Mouse (Mus musculus): ENCODE results near the gene Gjb3. TPM values are rescaled to one million over a fixed set of nuclear protein-coding genes. Genes with fewer than 3 reads are reported as not detected.
A peak's percentile ranks its signal among the peaks of the same experiment; 100 is the strongest.

Gene Gjb3
- polyA plus RNA-seq, 1 experiment: 1.8 TPM

DNA sequence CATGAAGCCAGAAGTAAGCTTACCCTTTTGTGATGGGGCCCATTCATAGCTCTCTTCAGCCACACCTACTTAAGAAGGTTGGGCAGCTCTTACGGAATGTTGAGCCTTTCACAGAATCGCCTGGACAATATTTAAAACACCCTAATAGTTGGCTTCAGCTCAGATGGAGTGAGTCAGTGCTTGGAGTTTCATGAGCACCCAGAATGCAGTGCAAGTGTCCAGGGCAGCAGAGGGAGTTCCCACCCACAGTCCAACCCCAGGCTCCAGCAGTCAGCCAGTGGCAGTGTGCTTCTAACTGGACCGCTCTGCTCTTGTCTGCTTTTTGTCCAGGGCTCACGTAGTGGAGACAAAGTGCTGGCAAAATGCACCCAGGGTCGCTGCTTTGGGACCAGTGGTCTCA is 40.9 kb upstream of the Gjb3 start:
- no peak for TF ChIP-seq MYOG (IDR thresholded peaks at IDR 0.05; ENCODE audit: control insufficient read depth, extremely low read depth, insufficient read length)
- no peak for TF ChIP-seq CEBPB (IDR thresholded peaks at IDR 0.05; ENCODE audit: low read depth)
- TF ChIP-seq CTCF (IDR thresholded peaks at IDR 0.05; ENCODE audit: control insufficient read depth, insufficient read depth, insufficient read length): no peak
- TF ChIP-seq USF1 (IDR thresholded peaks at IDR 0.05; ENCODE audit: low read depth): no peak
- no peak for TF ChIP-seq FOSL1 (IDR thresholded peaks at IDR 0.05; ENCODE audit: insufficient read depth, low read length, poor library complexity, severe bottlenecking)
- TF ChIP-seq MYOD1 (IDR thresholded peaks at IDR 0.05; ENCODE audit: control insufficient read depth, insufficient read length, low read depth): no peak
- no peak for TF ChIP-seq MAX (IDR thresholded peaks at IDR 0.05)
- Histone ChIP-seq H3K4me3 (ENCODE audit: insufficient read depth, poor library complexity, severe bottlenecking) (no peak overlapping the region), H3ac (ENCODE audit: control insufficient read depth, insufficient read length, low read depth) (no peak overlapping the region), H3K36me3 (ENCODE audit: control insufficient read depth, insufficient read depth) (no peaks in the 10 kb centered on the region), H3K27me3 (ENCODE audit: control insufficient read depth, insufficient read depth, insufficient read length) (no peaks in the 10 kb centered on the region), H3K79me3 (ENCODE audit: low read depth) (no peaks in the 10 kb centered on the region), H3K79me2 (ENCODE audit: control insufficient read depth, insufficient read depth) (no peaks in the 10 kb centered on the region)

DNA sequence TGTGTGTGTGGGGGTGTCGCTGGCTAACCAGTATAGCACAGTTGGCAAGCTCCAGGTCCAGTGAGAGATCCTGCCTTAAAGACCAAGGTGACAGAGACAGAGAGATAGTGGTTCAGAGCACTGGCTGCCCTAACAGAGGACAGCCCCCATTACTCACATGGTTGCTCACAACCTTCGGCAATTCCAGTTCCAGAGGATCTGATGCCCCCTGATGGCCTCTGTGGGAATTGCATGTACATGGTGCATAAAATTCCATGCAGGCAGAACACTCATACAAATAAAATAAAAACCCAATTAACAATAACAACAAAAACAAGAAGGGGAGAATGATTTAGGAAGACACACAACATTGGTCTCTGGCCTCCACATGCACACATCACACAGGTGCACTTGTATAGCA is 39.8 kb upstream of the Gjb3 start:
- no peak overlapping the region for H3K4me3 ChIP-seq (ENCODE audit: insufficient read depth, poor library complexity, severe bottlenecking)
- no peaks in the 10 kb centered on the region for H3K79me3 ChIP-seq (ENCODE audit: low read depth)
- no peaks in the 10 kb centered on the region for H3K36me3 ChIP-seq (ENCODE audit: control insufficient read depth, insufficient read depth)
- H3K79me2 ChIP-seq (ENCODE audit: control insufficient read depth, insufficient read depth): no peaks in the 10 kb centered on the region
- H3ac ChIP-seq (ENCODE audit: control insufficient read depth, insufficient read length, low read depth): no peak overlapping the region
- no peaks in the 10 kb centered on the region for H3K27me3 ChIP-seq (ENCODE audit: control insufficient read depth, insufficient read depth, insufficient read length)
- TF ChIP-seq MAX (IDR thresholded peaks at IDR 0.05): no peak
- no peak for TF ChIP-seq CEBPB (IDR thresholded peaks at IDR 0.05; ENCODE audit: low read depth)
- TF ChIP-seq FOSL1 (IDR thresholded peaks at IDR 0.05; ENCODE audit: insufficient read depth, low read length, poor library complexity, severe bottlenecking): no peak
- TF ChIP-seq MYOD1 (IDR thresholded peaks at IDR 0.05; ENCODE audit: control insufficient read depth, insufficient read length, low read depth): no peak
- no peak for TF ChIP-seq CTCF (IDR thresholded peaks at IDR 0.05; ENCODE audit: control insufficient read depth, insufficient read depth, insufficient read length)
- TF ChIP-seq USF1 (IDR thresholded peaks at IDR 0.05; ENCODE audit: low read depth): no peak
- no peak for TF ChIP-seq MYOG (IDR thresholded peaks at IDR 0.05; ENCODE audit: control insufficient read depth, extremely low read depth, insufficient read length)

DNA sequence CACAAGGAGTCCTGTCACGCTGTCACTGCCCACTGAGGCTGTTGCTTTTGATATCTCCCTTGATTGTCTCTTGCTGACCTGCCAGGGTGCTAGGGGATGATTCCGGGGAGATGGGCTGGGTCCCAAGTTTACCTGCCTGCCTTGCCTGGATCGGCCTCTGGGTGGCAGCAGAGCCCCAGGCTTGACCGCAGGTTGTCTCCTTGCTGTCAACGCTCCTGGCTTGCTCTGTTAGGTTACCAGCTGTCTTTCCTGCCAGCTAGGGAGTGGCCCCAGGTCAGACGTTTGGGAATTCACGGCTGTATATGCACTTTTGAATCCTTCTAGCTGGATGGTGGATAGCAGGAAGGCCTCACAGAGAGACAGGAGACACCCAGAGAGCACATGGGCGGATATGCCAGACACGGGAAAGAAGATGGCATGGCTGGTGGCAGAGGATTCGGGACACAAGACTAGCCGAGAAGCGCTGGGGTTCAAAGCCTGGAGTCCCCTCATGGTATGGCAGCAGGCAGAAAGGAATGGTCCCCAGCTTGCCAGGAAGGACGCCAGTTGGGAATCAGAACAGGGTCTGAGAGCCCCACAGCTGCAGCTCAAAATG is 37.8 kb upstream of the Gjb3 start:
- no peaks in the 10 kb centered on the region for H3K79me2 ChIP-seq (ENCODE audit: control insufficient read depth, insufficient read depth)
- no peaks in the 10 kb centered on the region for H3K36me3 ChIP-seq (ENCODE audit: control insufficient read depth, insufficient read depth)
- TF ChIP-seq CTCF (IDR thresholded peaks at IDR 0.05; ENCODE audit: control insufficient read depth, insufficient read depth, insufficient read length): peak; percentile 88
- no peak for TF ChIP-seq MAX (IDR thresholded peaks at IDR 0.05)
- no peak overlapping the region for H3ac ChIP-seq (ENCODE audit: control insufficient read depth, insufficient read length, low read depth)
- H3K79me3 ChIP-seq (ENCODE audit: low read depth): no peaks in the 10 kb centered on the region
- no peak overlapping the region for H3K4me3 ChIP-seq (ENCODE audit: insufficient read depth, poor library complexity, severe bottlenecking)
- peaks cover 3% of the 10 kb centered on the region for H3K27me3 ChIP-seq (ENCODE audit: control insufficient read depth, insufficient read depth, insufficient read length)

DNA sequence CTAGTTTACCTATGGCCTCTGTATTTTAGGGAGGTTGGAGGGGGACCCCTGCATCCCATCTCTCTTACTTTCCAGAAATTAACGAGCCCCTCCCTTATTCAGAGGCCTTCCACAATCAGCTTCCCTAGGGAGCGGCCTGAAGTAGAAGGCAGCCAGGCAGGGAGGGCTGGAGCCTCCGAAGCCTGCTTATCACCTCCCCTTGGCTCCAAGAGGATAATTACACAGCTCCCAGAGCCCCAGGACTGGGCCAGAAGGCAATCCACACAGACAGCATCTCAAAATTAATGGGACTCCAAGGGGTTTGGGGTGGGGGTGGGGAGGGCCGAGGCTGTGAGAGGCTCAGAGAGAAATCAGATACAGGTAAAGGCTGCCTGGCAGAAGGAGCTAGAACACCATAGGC is 35.2 kb upstream of the Gjb3 start:
- Histone ChIP-seq H3ac (ENCODE audit: control insufficient read depth, insufficient read length, low read depth) (no peak overlapping the region), H3K4me3 (ENCODE audit: insufficient read depth, poor library complexity, severe bottlenecking) (no peak overlapping the region), H3K27me3 (ENCODE audit: control insufficient read depth, insufficient read depth, insufficient read length) (peaks cover 3% of the 10 kb centered on the region), H3K79me2 (ENCODE audit: control insufficient read depth, insufficient read depth) (no peaks in the 10 kb centered on the region), H3K36me3 (ENCODE audit: control insufficient read depth, insufficient read depth) (no peaks in the 10 kb centered on the region), H3K79me3 (ENCODE audit: low read depth) (no peaks in the 10 kb centered on the region)
- TF ChIP-seq MAX (IDR thresholded peaks at IDR 0.05) (no peak), MYOD1 (IDR thresholded peaks at IDR 0.05; ENCODE audit: control insufficient read depth, insufficient read length, low read depth) (no peak), MYOG (IDR thresholded peaks at IDR 0.05; ENCODE audit: control insufficient read depth, extremely low read depth, insufficient read length) (no peak), FOSL1 (IDR thresholded peaks at IDR 0.05; ENCODE audit: insufficient read depth, low read length, poor library complexity, severe bottlenecking) (no peak), CTCF (IDR thresholded peaks at IDR 0.05; ENCODE audit: control insufficient read depth, insufficient read depth, insufficient read length) (no peak), USF1 (IDR thresholded peaks at IDR 0.05; ENCODE audit: low read depth) (no peak), CEBPB (IDR thresholded peaks at IDR 0.05; ENCODE audit: low read depth) (no peak)

DNA sequence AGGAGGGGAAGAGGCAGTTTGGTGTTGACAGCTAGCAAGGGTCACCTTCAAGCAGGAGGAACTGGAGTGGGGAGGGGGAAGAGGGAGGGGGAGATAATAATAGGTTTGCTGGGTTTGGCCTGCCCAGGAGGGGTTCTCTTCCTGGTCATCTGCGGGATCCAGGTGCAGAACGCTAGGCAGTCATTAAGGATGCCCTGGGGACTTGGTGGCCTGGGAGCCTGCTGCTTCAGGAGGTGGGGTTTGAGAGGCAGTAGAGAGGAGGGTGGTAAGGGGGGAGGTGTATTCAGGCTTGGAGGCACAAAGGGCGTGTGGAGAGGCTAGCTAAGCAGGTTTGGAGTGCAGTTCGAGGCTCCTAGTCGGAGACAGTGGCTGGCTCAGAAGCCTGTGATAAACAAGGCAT is 34.8 kb upstream of the Gjb3 start:
- Histone ChIP-seq H3K79me3 (ENCODE audit: low read depth) (no peaks in the 10 kb centered on the region), H3K4me3 (ENCODE audit: insufficient read depth, poor library complexity, severe bottlenecking) (no peak overlapping the region), H3K36me3 (ENCODE audit: control insufficient read depth, insufficient read depth) (no peaks in the 10 kb centered on the region), H3K79me2 (ENCODE audit: control insufficient read depth, insufficient read depth) (no peaks in the 10 kb centered on the region), H3K27me3 (ENCODE audit: control insufficient read depth, insufficient read depth, insufficient read length) (peaks cover 3% of the 10 kb centered on the region), H3ac (ENCODE audit: control insufficient read depth, insufficient read length, low read depth) (no peak overlapping the region)
- TF ChIP-seq MYOG (IDR thresholded peaks at IDR 0.05; ENCODE audit: control insufficient read depth, extremely low read depth, insufficient read length) (no peak), CEBPB (IDR thresholded peaks at IDR 0.05; ENCODE audit: low read depth) (no peak), MYOD1 (IDR thresholded peaks at IDR 0.05; ENCODE audit: control insufficient read depth, insufficient read length, low read depth) (no peak), USF1 (IDR thresholded peaks at IDR 0.05; ENCODE audit: low read depth) (no peak), CTCF (IDR thresholded peaks at IDR 0.05; ENCODE audit: control insufficient read depth, insufficient read depth, insufficient read length) (no peak), FOSL1 (IDR thresholded peaks at IDR 0.05; ENCODE audit: insufficient read depth, low read length, poor library complexity, severe bottlenecking) (no peak), MAX (IDR thresholded peaks at IDR 0.05) (no peak)

DNA sequence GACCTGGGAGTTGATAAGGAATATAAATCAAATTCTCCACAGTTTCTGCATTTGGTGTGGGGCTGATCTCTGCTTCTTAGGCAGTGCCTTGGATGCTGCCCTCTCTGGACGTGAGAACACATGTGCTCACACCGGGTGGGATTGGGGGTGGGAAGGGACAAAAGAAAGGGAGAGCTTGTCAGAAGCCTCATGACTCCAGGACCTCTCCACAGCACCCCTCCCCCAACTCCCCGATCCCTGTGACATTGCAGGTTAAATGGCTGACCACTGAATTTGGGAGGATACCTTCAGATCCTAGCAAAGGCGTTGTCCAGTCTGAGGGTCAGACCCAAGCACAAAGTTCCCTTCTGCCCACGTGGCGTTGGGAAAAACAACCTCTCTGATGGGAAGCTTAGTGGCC is 33.8 kb upstream of the Gjb3 start:
- H3K79me3 ChIP-seq (ENCODE audit: low read depth): no peaks in the 10 kb centered on the region
- TF ChIP-seq CEBPB (IDR thresholded peaks at IDR 0.05; ENCODE audit: low read depth) (no peak), USF1 (IDR thresholded peaks at IDR 0.05; ENCODE audit: low read depth) (no peak), CTCF (IDR thresholded peaks at IDR 0.05; ENCODE audit: control insufficient read depth, insufficient read depth, insufficient read length) (no peak), MYOD1 (IDR thresholded peaks at IDR 0.05; ENCODE audit: control insufficient read depth, insufficient read length, low read depth) (no peak), FOSL1 (IDR thresholded peaks at IDR 0.05; ENCODE audit: insufficient read depth, low read length, poor library complexity, severe bottlenecking) (no peak), MAX (IDR thresholded peaks at IDR 0.05) (no peak), MYOG (IDR thresholded peaks at IDR 0.05; ENCODE audit: control insufficient read depth, extremely low read depth, insufficient read length) (no peak)
- no peaks in the 10 kb centered on the region for H3K79me2 ChIP-seq (ENCODE audit: control insufficient read depth, insufficient read depth)
- peaks cover 3% of the 10 kb centered on the region for H3K27me3 ChIP-seq (ENCODE audit: control insufficient read depth, insufficient read depth, insufficient read length)
- no peak overlapping the region for H3ac ChIP-seq (ENCODE audit: control insufficient read depth, insufficient read length, low read depth)
- H3K36me3 ChIP-seq (ENCODE audit: control insufficient read depth, insufficient read depth): no peaks in the 10 kb centered on the region
- no peak overlapping the region for H3K4me3 ChIP-seq (ENCODE audit: insufficient read depth, poor library complexity, severe bottlenecking)
